Mouse (Mus musculus): ENCODE results near the gene P4hb. TPM values are rescaled to one million over a fixed set of nuclear protein-coding genes. Genes with fewer than 3 reads are reported as not detected.
"Not testable (repeated sequence)": the region's sequence is repeated elsewhere in the genome, so short reads cannot be mapped to it uniquely, and the experiment has no call there.

P4hb gene
- polyA plus RNA-seq, 1 experiment: 444 TPM

DNA sequence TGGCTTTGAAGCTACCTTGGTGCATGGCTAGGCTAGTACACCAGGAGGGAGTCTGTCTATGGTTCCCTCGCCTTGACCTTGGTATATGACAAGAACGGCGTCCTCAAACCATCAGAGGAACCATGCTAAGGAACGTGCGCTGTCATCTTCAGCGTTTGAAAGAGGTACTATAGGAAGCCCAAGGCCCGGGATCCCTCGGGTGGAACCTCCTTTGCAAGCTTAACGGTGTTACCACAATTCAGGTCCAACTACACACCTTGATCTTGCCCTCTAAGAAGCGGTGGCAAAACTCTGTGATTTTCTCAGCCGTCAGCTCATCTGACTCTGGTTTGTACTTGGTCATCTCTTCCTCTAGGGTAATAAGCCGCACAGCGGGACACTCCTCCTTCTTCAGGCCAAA is 10.1 kb downstream of the P4hb start:
- no peak overlapping the region for H3K4me3 ChIP-seq
- TF ChIP-seq MAX (IDR thresholded peaks at IDR 0.05; ENCODE audit: low read depth) (no peak), CEBPB (IDR thresholded peaks at IDR 0.05; ENCODE audit: insufficient read depth, poor library complexity, severe bottlenecking) (no peak), USF1 (IDR thresholded peaks at IDR 0.05; ENCODE audit: low read depth) (no peak), E2F4 (IDR thresholded peaks at IDR 0.05; ENCODE audit: insufficient read depth) (no peak), TCF12 (IDR thresholded peaks at IDR 0.05; ENCODE audit: insufficient read depth, poor library complexity, severe bottlenecking) (no peak)
- H3K36me3 ChIP-seq (ENCODE audit: control insufficient read depth, insufficient read depth): peaks cover 78% of the 10 kb centered on the region
- no peak overlapping the region for H3ac ChIP-seq (ENCODE audit: control insufficient read depth, insufficient read length)
- no peaks in the 10 kb centered on the region for H3K27me3 ChIP-seq (ENCODE audit: control insufficient read depth, insufficient read depth, insufficient read length)
- peaks cover 9% of the 10 kb centered on the region for H3K79me2 ChIP-seq (ENCODE audit: control insufficient read depth, insufficient read depth)
- no peak overlapping the region for H3K4me2 ChIP-seq (ENCODE audit: low read depth)

GRCm38 (mm10) chr11:120560952-120561728 is 11.9 kb downstream of the P4hb start:
- TF ChIP-seq E2F4 (IDR thresholded peaks at IDR 0.05; ENCODE audit: insufficient read depth) (no peak), MYOD1 (IDR thresholded peaks at IDR 0.05; ENCODE audit: control insufficient read depth in 1 of 3, insufficient read length in 2 of 3, low read depth in 2 of 3) (no peak), TCF3 (IDR thresholded peaks at IDR 0.05; ENCODE audit: insufficient read length, low read depth) (no peak), USF1 (IDR thresholded peaks at IDR 0.05; ENCODE audit: low read depth) (no peak), MAX (IDR thresholded peaks at IDR 0.05; ENCODE audit: low read depth) (no peak), TCF12 (IDR thresholded peaks at IDR 0.05; ENCODE audit: insufficient read depth, poor library complexity, severe bottlenecking) (no peak), SRF (IDR thresholded peaks at IDR 0.05; ENCODE audit: control insufficient read depth, insufficient read length, low read depth) (no peak), POLR2AphosphoS2 (IDR thresholded peaks at IDR 0.05; ENCODE audit: insufficient read length, low read depth) (no peak), POLR2A (IDR thresholded peaks at IDR 0.05; ENCODE audit: insufficient read length, low read depth) (no peak), CEBPB (IDR thresholded peaks at IDR 0.05; ENCODE audit: insufficient read depth, poor library complexity, severe bottlenecking) (no peak)
- Histone ChIP-seq H3ac (ENCODE audit: control insufficient read depth, insufficient read length) (no peak overlapping the region), H3K4me2 (ENCODE audit: low read depth) (no peak overlapping the region), H3K79me2 (ENCODE audit: control insufficient read depth, insufficient read depth) (no peaks in the 10 kb centered on the region), H3K27me3 (ENCODE audit: control insufficient read depth, insufficient read depth, insufficient read length) (no peaks in the 10 kb centered on the region), H3K4me3 (no peak overlapping the region), H3K36me3 (ENCODE audit: control insufficient read depth, insufficient read depth) (peaks cover 59% of the 10 kb centered on the region)

GRCm38 (mm10) chr11:120558843-120559242 is 14.2 kb downstream of the P4hb start:
- H3K27me3 ChIP-seq (ENCODE audit: control insufficient read depth, insufficient read depth, insufficient read length); H3K79me2 ChIP-seq (ENCODE audit: control insufficient read depth, insufficient read depth); H3ac ChIP-seq (ENCODE audit: control insufficient read depth, insufficient read length); H3K4me2 ChIP-seq (ENCODE audit: low read depth); H3K4me3 ChIP-seq: not testable (repeated sequence)
- H3K36me3 ChIP-seq (ENCODE audit: control insufficient read depth, insufficient read depth): peaks cover 42% of the 10 kb centered on the region

DNA sequence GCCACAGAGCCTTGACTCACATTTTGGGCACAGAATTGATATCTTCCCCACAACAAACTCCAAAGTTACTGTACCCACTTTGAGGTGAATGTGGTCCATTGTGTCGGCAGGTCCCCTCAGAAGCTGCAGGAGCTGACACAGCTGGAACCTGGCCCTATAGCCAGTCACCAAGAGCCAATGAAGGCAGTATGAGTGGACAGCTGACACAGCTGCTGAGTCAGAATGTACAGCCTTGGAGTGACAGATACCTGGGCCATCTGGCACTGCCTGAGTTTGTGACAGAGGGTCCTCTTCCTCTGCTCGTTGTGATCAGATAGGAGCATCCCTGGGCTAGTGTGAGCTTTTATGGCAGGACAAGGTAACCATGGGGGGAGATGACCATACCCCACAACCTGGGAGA is 17.8 kb downstream of the P4hb start:
- no peak overlapping the region for H3ac ChIP-seq (ENCODE audit: control insufficient read depth, insufficient read length)
- peaks cover 10% of the 10 kb centered on the region for H3K36me3 ChIP-seq (ENCODE audit: control insufficient read depth, insufficient read depth)
- H3K4me3 ChIP-seq: no peak overlapping the region
- H3K4me2 ChIP-seq (ENCODE audit: low read depth): peak overlapping the region; percentile 57
- no peaks in the 10 kb centered on the region for H3K79me2 ChIP-seq (ENCODE audit: control insufficient read depth, insufficient read depth)
- TF ChIP-seq MYOD1 (IDR thresholded peaks at IDR 0.05; ENCODE audit: control insufficient read depth in 1 of 3, insufficient read length in 2 of 3, low read depth in 2 of 3) (peak in 2 of 3 experiments; percentile 62 to 67), MYOG (IDR thresholded peaks at IDR 0.05; ENCODE audit: control insufficient read depth in 1 of 3, insufficient read depth in 1 of 3, insufficient read length in 2 of 3, low read depth in 2 of 3) (peak in 2 of 3 experiments; percentile 2 to 64), SRF (IDR thresholded peaks at IDR 0.05; ENCODE audit: control insufficient read depth, insufficient read length, low read depth) (no peak)
- H3K27me3 ChIP-seq (ENCODE audit: control insufficient read depth, insufficient read depth, insufficient read length): no peaks in the 10 kb centered on the region

- TF ChIP-seq POLR2A (IDR thresholded peaks at IDR 0.05; ENCODE audit: insufficient read length, low read depth) (no peak), SRF (IDR thresholded peaks at IDR 0.05; ENCODE audit: control insufficient read depth, insufficient read length, low read depth) (no peak), MAX (IDR thresholded peaks at IDR 0.05; ENCODE audit: low read depth) (no peak), POLR2AphosphoS2 (IDR thresholded peaks at IDR 0.05; ENCODE audit: insufficient read length, low read depth) (no peak), TCF3 (IDR thresholded peaks at IDR 0.05; ENCODE audit: insufficient read length, low read depth) (peak; percentile 4), REST (IDR thresholded peaks at IDR 0.05; ENCODE audit: insufficient read depth, insufficient read length) (no peak), TCF12 (IDR thresholded peaks at IDR 0.05; ENCODE audit: insufficient read depth, poor library complexity, severe bottlenecking) (peak; percentile 36), MYOG (IDR thresholded peaks at IDR 0.05; ENCODE audit: control insufficient read depth in 1 of 3, insufficient read depth in 1 of 3, insufficient read length in 2 of 3, low read depth in 2 of 3) (peak in 2 of 3 experiments; percentile 74 to 82), E2F4 (IDR thresholded peaks at IDR 0.05; ENCODE audit: insufficient read depth) (no peak), CEBPB (IDR thresholded peaks at IDR 0.05; ENCODE audit: insufficient read depth, poor library complexity, severe bottlenecking) (peak; percentile 85), MYOD1 (IDR thresholded peaks at IDR 0.05; ENCODE audit: control insufficient read depth in 1 of 3, insufficient read length in 2 of 3, low read depth in 2 of 3) (peak in 2 of 3 experiments; percentile 52 to 73), USF1 (IDR thresholded peaks at IDR 0.05; ENCODE audit: low read depth) (peak; percentile 34)
- no peak overlapping the region for H3K4me3 ChIP-seq
- peak overlapping the region; percentile 57 for H3K4me2 ChIP-seq (ENCODE audit: low read depth)
These were observed 18.2 kb downstream of the P4hb start for GRCm38 (mm10) chr11:120554834-120555233.

More at GRCm38 (mm10) chr11:120554834-120555233, 18.2 kb downstream of the P4hb start:
- peaks cover 7% of the 10 kb centered on the region for H3K36me3 ChIP-seq (ENCODE audit: control insufficient read depth, insufficient read depth)
- H3K79me2 ChIP-seq (ENCODE audit: control insufficient read depth, insufficient read depth): no peaks in the 10 kb centered on the region
- no peak overlapping the region for H3ac ChIP-seq (ENCODE audit: control insufficient read depth, insufficient read length)
- H3K27me3 ChIP-seq (ENCODE audit: control insufficient read depth, insufficient read depth, insufficient read length): no peaks in the 10 kb centered on the region
